In the genomic region with DNA sequence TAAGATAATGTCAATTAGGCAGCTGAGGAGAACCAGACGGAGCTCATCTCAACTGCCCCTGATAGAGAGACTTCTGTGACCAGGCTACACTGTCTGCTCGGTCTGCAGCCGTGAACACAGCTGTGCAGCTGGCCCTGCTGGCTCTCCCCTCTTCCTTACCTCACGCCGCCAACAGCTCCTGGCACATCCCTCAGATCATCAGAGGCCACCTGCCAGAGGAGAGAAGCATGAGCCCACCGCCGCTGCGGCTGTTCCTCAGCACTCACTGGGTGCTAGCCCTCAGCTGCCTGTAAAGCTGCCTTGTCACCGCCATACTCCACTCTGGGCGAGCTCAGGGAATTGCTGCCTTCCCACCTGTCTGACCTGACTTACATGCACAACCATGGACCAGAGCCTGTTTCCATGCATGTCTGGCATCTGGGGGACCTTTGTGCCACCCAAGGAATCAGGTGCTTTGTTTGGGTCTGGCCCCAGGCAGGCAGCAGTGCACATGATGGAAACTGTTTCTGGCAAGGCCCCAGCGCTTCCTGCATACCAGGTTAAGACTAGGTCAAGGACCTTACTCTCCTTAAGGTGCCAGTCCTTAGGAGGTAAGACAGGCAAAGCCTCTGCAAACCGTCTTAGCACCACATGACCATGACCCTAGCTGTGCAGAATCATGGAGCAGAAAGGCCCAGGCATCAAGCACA, we compare ENCODE assay signal across 17 mouse cellular contexts. TPM values are rescaled to one million over a fixed set of nuclear protein-coding genes. Genes with fewer than 3 reads are reported as not detected.
DNase-seq lines count a peak whose midpoint lies in the region; ATAC-seq and TF ChIP-seq lines count a peak whose summit lies in the region.
"Had no signal": no experiment of that assay in that cellular context is flagged by ENCODE, and none has a peak within 500 bp of the region (broad histone marks: within the 10 kb centered on the region; RNA-seq: fewer than 3 reads in every experiment).

No protein-coding gene starts in this region.

- WGBS in heart, postnatal 0 days = 72% methylated on average over 12 of the region's 12 CpGs
- WGBS in liver, embryonic 12.5 days (ENCODE audit: insufficient replicate concordance) = 87% methylated on average over 12 of the region's 12 CpGs
- 87% methylated on average over 12 of the region's 12 CpGs for WGBS in liver, embryonic 11.5 days

- no peak for TF ChIP-seq CTCF in heart, postnatal 0 days (IDR thresholded peaks at IDR 0.05; ENCODE audit: low read depth)

- peak; percentile 26 for TF ChIP-seq POLR2A in myocyte (IDR thresholded peaks at IDR 0.05; ENCODE audit: insufficient read length, low read depth)

- peaks cover 96% of the 10 kb centered on the region for H3K36me3 ChIP-seq in heart, postnatal 0 days (replicated peaks; ENCODE audit: control insufficient read depth, insufficient read depth, low read length)
- peaks cover 98% of the 10 kb centered on the region for H3K36me3 ChIP-seq in liver, embryonic 12.5 days
- H3K36me3 ChIP-seq in liver, embryonic 11.5 days (ENCODE audit: control insufficient read depth, insufficient read depth, low read length) = peaks cover 76% of the 10 kb centered on the region
- peaks cover 45% of the 10 kb centered on the region for H3K36me3 ChIP-seq in myocyte (ENCODE audit: control insufficient read depth, insufficient read depth)

- DNase-seq in heart, postnatal 0 days (ENCODE audit: low spot score) = no peak
- no peak for DNase-seq in heart, adult 8-10 months (ENCODE audit: low spot score)
- DNase-seq in liver, embryonic 11.5 days (ENCODE audit: low spot score) = no peak
- peak; percentile 57 for DNase-seq in gastrocnemius, postnatal 25 days
- no peak for DNase-seq in thymus, postnatal 14 days
- no peak for DNase-seq in thymus, postnatal 36 days
- DNase-seq: adrenal gland, postnatal 10 days; lung, postnatal 4 days; thymus, postnatal 25 days had no signal

- H3K27me3 ChIP-seq in heart, postnatal 0 days (ENCODE audit: control insufficient read depth, insufficient read depth, low read length) = no peaks in the 10 kb centered on the region
- no peaks in the 10 kb centered on the region for H3K27me3 ChIP-seq in liver, embryonic 12.5 days (replicated peaks)
- H3K27me3 ChIP-seq in liver, embryonic 11.5 days (replicated peaks; ENCODE audit: control insufficient read depth, insufficient read depth, low read length) = no peaks in the 10 kb centered on the region
- no peaks in the 10 kb centered on the region for H3K27me3 ChIP-seq in myocyte (ENCODE audit: control insufficient read depth, insufficient read depth, insufficient read length)
- H3K27me3 ChIP-seq: liver, embryonic 15.5 days; midbrain, embryonic 13.5 days had no signal

- no peak for TF ChIP-seq EP300 in heart, postnatal 0 days (IDR thresholded peaks at IDR 0.05; ENCODE audit: low read depth)

- H3K27ac ChIP-seq in heart, postnatal 0 days (ENCODE audit: low read depth) = no peak overlapping the region
- peak overlapping the region; percentile 8; the same call in 1 of the 2 replicates for H3K27ac ChIP-seq in liver, embryonic 12.5 days
- H3K27ac ChIP-seq in liver, embryonic 11.5 days (ENCODE audit: low read depth, low read length) = no peak overlapping the region
- H3K27ac ChIP-seq: heart, adult 2 months; liver, embryonic 15.5 days; midbrain, embryonic 13.5 days had no signal

- no peak overlapping the region for H3K4me3 ChIP-seq in heart, postnatal 0 days (ENCODE audit: low read depth, low read length)
- no peak overlapping the region for H3K4me3 ChIP-seq in liver, embryonic 12.5 days
- H3K4me3 ChIP-seq in liver, embryonic 11.5 days (ENCODE audit: low read depth, low read length) = no peak overlapping the region
- no peak overlapping the region for H3K4me3 ChIP-seq in myocyte
- H3K4me3 ChIP-seq: heart, adult 2 months; liver, embryonic 15.5 days; midbrain, embryonic 13.5 days had no signal

- 0 out of 2 replicates have a peak, but pooled peaks cover 2% of the 10 kb centered on the region for H3K4me1 ChIP-seq in heart, postnatal 0 days (ENCODE audit: control insufficient read depth, insufficient read depth)
- peaks cover 14% of the 10 kb centered on the region; the same call in 1 of the 2 replicates for H3K4me1 ChIP-seq in liver, embryonic 12.5 days
- peaks cover 8% of the 10 kb centered on the region for H3K4me1 ChIP-seq in liver, embryonic 11.5 days (replicated peaks; ENCODE audit: control insufficient read depth, insufficient read depth, low read length)
- H3K4me1 ChIP-seq: midbrain, embryonic 13.5 days had no signal

- H3K79me2 ChIP-seq in myocyte (ENCODE audit: control insufficient read depth, insufficient read depth) = peaks cover 8% of the 10 kb centered on the region

- ATAC-seq in heart, postnatal 0 days (ENCODE audit: insufficient read depth, low read depth) = 0 out of 2 replicates have a peak, but pooled peaks have one; percentile 27
- no peak for ATAC-seq in liver, embryonic 12.5 days
- no peak for ATAC-seq in liver, embryonic 11.5 days (replicated peaks; ENCODE audit: low FRiP score)
- ATAC-seq: CD4-positive, CD25-positive, alpha-beta regulatory T cell, adult 4 months; intestine, embryonic 16.5 days; midbrain, embryonic 13.5 days had no signal

- H3ac ChIP-seq in myocyte (ENCODE audit: control insufficient read depth, insufficient read length) = no peak overlapping the region

- no peak overlapping the region for H3K9ac ChIP-seq in heart, postnatal 0 days (replicated peaks; ENCODE audit: low read depth, low read length)
- H3K9ac ChIP-seq in liver, embryonic 12.5 days = no peak overlapping the region
- H3K9ac ChIP-seq in liver, embryonic 11.5 days (ENCODE audit: low read depth, low read length) = no peak overlapping the region
- H3K9ac ChIP-seq: liver, embryonic 15.5 days; midbrain, embryonic 13.5 days had no signal

- H3K4me2 ChIP-seq in heart, postnatal 0 days (ENCODE audit: low read depth, low read length) = no peak overlapping the region
- no peak overlapping the region for H3K4me2 ChIP-seq in liver, embryonic 12.5 days
- H3K4me2 ChIP-seq in liver, embryonic 11.5 days = no peak overlapping the region
- H3K4me2 ChIP-seq in myocyte (ENCODE audit: low read depth) = no peak overlapping the region
- H3K4me2 ChIP-seq: liver, embryonic 15.5 days; midbrain, embryonic 13.5 days had no signal

- H3K9me3 ChIP-seq in heart, postnatal 0 days (replicated peaks; ENCODE audit: control insufficient read depth, low read length) = no peaks in the 10 kb centered on the region
- H3K9me3 ChIP-seq in liver, embryonic 12.5 days (replicated peaks) = no peaks in the 10 kb centered on the region
- H3K9me3 ChIP-seq in liver, embryonic 11.5 days (ENCODE audit: control insufficient read depth, low read length) = no peaks in the 10 kb centered on the region
- H3K9me3 ChIP-seq: liver, embryonic 15.5 days; midbrain, embryonic 13.5 days had no signal

TF ChIP-seq in myocyte, 11 proteins besides CTCF, POLR2A, EP300 and RAD21 (continues in another document):
- TF ChIP-seq POLR2AphosphoS2 (IDR thresholded peaks at IDR 0.05; ENCODE audit: insufficient read length, low read depth) (peak; percentile 1), SRF (IDR thresholded peaks at IDR 0.05; ENCODE audit: control insufficient read depth, insufficient read length, low read depth) (no peak), E2F4 (IDR thresholded peaks at IDR 0.05; ENCODE audit: insufficient read depth) (no peak)

RNA-seq across cellular contexts. Expression of gene Stab1, which starts 11.4 kb away (rescaled TPM):
- total RNA-seq in heart, postnatal 0 days (2014; rRNA removed; ENCODE audit: low replicate concordance) = 75.3 and 90.4 TPM in 2 replicates
- polyA plus RNA-seq in heart, postnatal 0 days (2015; fragmentation: Nextera tagmentation; extraction: Ambion mirVana) = 24.0 and 25.4 TPM in 2 replicates
- total RNA-seq in heart, adult 8-10 months (2022) = 10 to 100 TPM; 50.1 to 64.3 (median 57.1) TPM
- 27.4 and 28.0 TPM in 2 replicates for polyA plus RNA-seq in liver, embryonic 12.5 days (2016; fragmentation: Nextera tagmentation; extraction: Ambion mirVana)
- 25.3 and 39.9 TPM in 2 replicates for polyA plus RNA-seq in liver, embryonic 11.5 days (2014; fragmentation: Nextera tagmentation; extraction: Ambion mirVana)
- 10 to 100 TPM; 15.8 to 26.6 TPM for total RNA-seq in gastrocnemius, postnatal 25 days (2021)
- 0.46 TPM for polyA plus RNA-seq in myocyte (2012; fragmentation: generic; extraction: Trizol)

RNA-seq across cellular contexts. Expression of gene Tnnc1, which starts 28.3 kb away (rescaled TPM):
- 2,939 and 3,145 TPM in 2 replicates for total RNA-seq in heart, postnatal 0 days (2014; rRNA removed; ENCODE audit: low replicate concordance)
- polyA plus RNA-seq in heart, postnatal 0 days (2015; fragmentation: Nextera tagmentation; extraction: Ambion mirVana) = 7,680 and 7,748 TPM in 2 replicates
- total RNA-seq in heart, adult 8-10 months (2022) = 1,000 to 10,000 TPM; 5,856 to 6,611 (median 6,322) TPM
- 10.8 and 11.5 TPM in 2 replicates for polyA plus RNA-seq in liver, embryonic 12.5 days (2016; fragmentation: Nextera tagmentation; extraction: Ambion mirVana)
- polyA plus RNA-seq in liver, embryonic 11.5 days (2014; fragmentation: Nextera tagmentation; extraction: Ambion mirVana) = 17.6 and 39.0 TPM in 2 replicates
- 100 to 1,000 TPM; 137 to 627 TPM for total RNA-seq in gastrocnemius, postnatal 25 days (2021)
- polyA plus RNA-seq in myocyte (2012; fragmentation: generic; extraction: Trizol) = 7,028 TPM
- total RNA-seq: MEL had no signal
- polyA plus RNA-seq: CD4-positive, CD25-positive, alpha-beta regulatory T cell, adult 4 months had no signal

RNA-seq across cellular contexts. Expression of gene Nisch, which starts 36.9 kb away (rescaled TPM):
- total RNA-seq in heart, postnatal 0 days (2014; rRNA removed; ENCODE audit: low replicate concordance) = 292 and 338 TPM in 2 replicates
- 162 and 171 TPM in 2 replicates for polyA plus RNA-seq in heart, postnatal 0 days (2015; fragmentation: Nextera tagmentation; extraction: Ambion mirVana)
- 100 to 1,000 TPM; 129 to 142 (median 131) TPM for total RNA-seq in heart, adult 8-10 months (2022)
- polyA plus RNA-seq in liver, embryonic 12.5 days (2016; fragmentation: Nextera tagmentation; extraction: Ambion mirVana) = 145 and 151 TPM in 2 replicates
- polyA plus RNA-seq in liver, embryonic 11.5 days (2014; fragmentation: Nextera tagmentation; extraction: Ambion mirVana) = 228 and 245 TPM in 2 replicates
- 10 to 100 TPM; 63.7 to 67.7 TPM for total RNA-seq in gastrocnemius, postnatal 25 days (2021)
- 266 TPM for polyA plus RNA-seq in myocyte (2012; fragmentation: generic; extraction: Trizol)

RNA-seq across cellular contexts. Expression of gene Sema3g, which starts 37.8 kb away (rescaled TPM):
- 4.4 and 12.7 TPM in 2 replicates for total RNA-seq in heart, postnatal 0 days (2014; rRNA removed; ENCODE audit: low replicate concordance)
- polyA plus RNA-seq in heart, postnatal 0 days (2015; fragmentation: Nextera tagmentation; extraction: Ambion mirVana) = 0.75 and 0.90 TPM in 2 replicates
- 10 to 100 TPM; 12.3 to 14.2 (median 13.2) TPM for total RNA-seq in heart, adult 8-10 months (2022)
- polyA plus RNA-seq in liver, embryonic 12.5 days (2016; fragmentation: Nextera tagmentation; extraction: Ambion mirVana) = 0.04 and 0.18 TPM in 2 replicates
- polyA plus RNA-seq in liver, embryonic 11.5 days (2014; fragmentation: Nextera tagmentation; extraction: Ambion mirVana) = 0.10 TPM in 1 of 2 replicates, not detected in the other
- total RNA-seq in gastrocnemius, postnatal 25 days (2021) = 1 to 10 TPM; 6.0 to 6.1 TPM
- 1.8 TPM for polyA plus RNA-seq in myocyte (2012; fragmentation: generic; extraction: Trizol)
- polyA plus RNA-seq: CD4-positive, CD25-positive, alpha-beta regulatory T cell, adult 4 months had no signal

RNA-seq across cellular contexts. Expression of gene Nt5dc2, which starts 49.0 kb away (rescaled TPM):
- 212 and 269 TPM in 2 replicates for total RNA-seq in heart, postnatal 0 days (2014; rRNA removed; ENCODE audit: low replicate concordance)
- polyA plus RNA-seq in heart, postnatal 0 days (2015; fragmentation: Nextera tagmentation; extraction: Ambion mirVana) = 146 and 158 TPM in 2 replicates
- 10 to 100 TPM; 20.2 to 21.7 (median 21.0) TPM for total RNA-seq in heart, adult 8-10 months (2022)
- 298 and 306 TPM in 2 replicates for polyA plus RNA-seq in liver, embryonic 12.5 days (2016; fragmentation: Nextera tagmentation; extraction: Ambion mirVana)
- 401 and 406 TPM in 2 replicates for polyA plus RNA-seq in liver, embryonic 11.5 days (2014; fragmentation: Nextera tagmentation; extraction: Ambion mirVana)
- 1 to 10 TPM; 2.6 to 4.1 TPM for total RNA-seq in gastrocnemius, postnatal 25 days (2021)
- 243 TPM for polyA plus RNA-seq in myocyte (2012; fragmentation: generic; extraction: Trizol)
- polyA plus RNA-seq: CD4-positive, CD25-positive, alpha-beta regulatory T cell, adult 4 months had no signal

Comparison
In these comparisons a context has a peak if more than half of its experiments do, and no peak if none do; other contexts are left out.
1. RNA of gene Stab1, which starts 11.4 kb away (polyA plus RNA-seq): 25.3 to 39.9 TPM in liver, embryonic 11.5 days, 27.4 to 28.0 TPM in liver, embryonic 12.5 days and 24.0 to 25.4 TPM in heart, postnatal 0 days; 0.46 TPM in myocyte (single experiment); every median in the first group is over 10 times any median in the second.
2. RNA of gene Tnnc1, which starts 28.3 kb away (polyA plus RNA-seq): 7,680 to 7,748 TPM in heart, postnatal 0 days and 7,028 TPM in myocyte (single experiment); 17.6 to 39.0 TPM in liver, embryonic 11.5 days and 10.8 to 11.5 TPM in liver, embryonic 12.5 days; every median in the first group is over 100 times any median in the second.